Mouse (Mus musculus): ENCODE data around the gene Katnbl1.
"Not testable (repeated sequence)": the region's sequence is repeated elsewhere in the genome, so short reads cannot be mapped to it uniquely, and the experiment has no call there.

Gene Katnbl1

GRCm38 (mm10) chr2:112392689-112393088 is 13.7 kb downstream of the Katnbl1 start:
- no peak for DNase-seq (ENCODE audit: low spot score in 2 of 2)

GRCm38 (mm10) chr2:112393958-112394357 is 14.9 kb downstream of the Katnbl1 start:
- no peak for DNase-seq (ENCODE audit: low spot score in 2 of 2)

- DNase-seq (ENCODE audit: low spot score in 2 of 2): no peak
Measured at GRCm38 (mm10) chr2:112396649-112397048, 17.6 kb downstream of the Katnbl1 start.

- DNase-seq (ENCODE audit: low spot score in 2 of 2): no peak
Measured at GRCm38 (mm10) chr2:112407030-112407429, 28.0 kb downstream of the Katnbl1 start.

GRCm38 (mm10) chr2:112425308-112425707 is 46.3 kb downstream of the Katnbl1 start:
- no peak for DNase-seq (ENCODE audit: low spot score in 2 of 2)

- not testable (repeated sequence) for DNase-seq (ENCODE audit: low spot score in 2 of 2)
Measured at GRCm38 (mm10) chr2:112428534-112428933, 49.5 kb downstream of the Katnbl1 start.

- DNase-seq (ENCODE audit: low spot score in 2 of 2): no peak
Measured at GRCm38 (mm10) chr2:112429665-112430064, 50.7 kb downstream of the Katnbl1 start.

- no peak for DNase-seq (ENCODE audit: low spot score in 2 of 2)
Measured at GRCm38 (mm10) chr2:112430403-112430802, 51.4 kb downstream of the Katnbl1 start.

GRCm38 (mm10) chr2:112432523-112432922 is 53.5 kb downstream of the Katnbl1 start:
- no peak for DNase-seq (ENCODE audit: low spot score in 2 of 2)

GRCm38 (mm10) chr2:112433359-112433758 is 54.3 kb downstream of the Katnbl1 start:
- DNase-seq (ENCODE audit: low spot score in 2 of 2): no peak

- no peak for DNase-seq (ENCODE audit: low spot score in 2 of 2)
Measured at GRCm38 (mm10) chr2:112436292-112436691, 57.3 kb downstream of the Katnbl1 start.

- no peak for DNase-seq (ENCODE audit: low spot score in 2 of 2)
Measured at GRCm38 (mm10) chr2:112437589-112437988, 58.6 kb downstream of the Katnbl1 start.

GRCm38 (mm10) chr2:112443491-112443890 is 64.5 kb downstream of the Katnbl1 start:
- no peak for DNase-seq (ENCODE audit: low spot score in 2 of 2)

- DNase-seq (ENCODE audit: low spot score in 2 of 2): no peak
Measured at GRCm38 (mm10) chr2:112445511-112445910, 66.5 kb downstream of the Katnbl1 start.

- not testable (repeated sequence) for DNase-seq (ENCODE audit: low spot score in 2 of 2)
Measured at GRCm38 (mm10) chr2:112448046-112448445, 69.0 kb downstream of the Katnbl1 start.

- DNase-seq (ENCODE audit: low spot score in 2 of 2): no peak
Measured at GRCm38 (mm10) chr2:112448510-112449059, 69.6 kb downstream of the Katnbl1 start.

- DNase-seq (ENCODE audit: low spot score in 2 of 2): no peak
Measured at GRCm38 (mm10) chr2:112449597-112450296, 70.7 kb downstream of the Katnbl1 start.

- not testable (repeated sequence) for DNase-seq (ENCODE audit: low spot score in 2 of 2)
Measured at GRCm38 (mm10) chr2:112452513-112452912, 73.5 kb downstream of the Katnbl1 start.

GRCm38 (mm10) chr2:112454125-112454861 is 75.3 kb downstream of the Katnbl1 start:
- no peak for DNase-seq (ENCODE audit: low spot score in 2 of 2)

GRCm38 (mm10) chr2:112454862-112455564 is 76.0 kb downstream of the Katnbl1 start, which contains the start of gene Emc7:
Gene Emc7 (plus strand): TSS chr2:112454997.
- peak; percentile 96 to 98 for DNase-seq (ENCODE audit: low spot score in 2 of 2)

GRCm38 (mm10) chr2:112460557-112460956 is 81.5 kb downstream of the Katnbl1 start:
- no peak for DNase-seq (ENCODE audit: low spot score in 2 of 2)

Data from urinary bladder, adult 18-20 months (tissue).